Mouse (Mus musculus) adrenal gland, postnatal 36 days (tissue): Measurements from ENCODE around the gene Rrp1. TPM values are rescaled to one million over a fixed set of nuclear protein-coding genes. Genes with fewer than 3 reads are reported as not detected.
A peak's percentile ranks its signal among the peaks of the same experiment; 100 is the strongest.

Experiments
- DNase-seq, 2 experiments: peaks; one replicate each; pipeline ENCODE4 v3.0.0; 2021; ENCODE audit warnings: mixed read lengths in 1 of 2
- long read RNA-seq, 2 experiments: library from polyadenylated mRNA; stranded (forward); transcript quantifications; one replicate each; pipeline ENCODE4 v2.0.0; 2021; ENCODE audit warnings: borderline sequencing depth in 2 of 2
- total RNA-seq, 2 experiments: library from RNA; stranded (reverse); gene quantifications; 2 replicates each; pipeline ENCODE4 v1.2.3; 2021

The Rrp1 gene
- total RNA-seq, result 100 to 1,000 TPM; 243 to 258 TPM
- long read RNA-seq, experiment 1, partial matches to known transcripts, result 22 of 54 reads
- long read RNA-seq, experiment 1, other reads (novel, unspliced or antisense), result 32 of 54 reads
- long read RNA-seq, experiment 2, partial matches to known transcripts, result 7 of 11 reads
- long read RNA-seq, experiment 2, other reads (novel, unspliced or antisense), result 4 of 11 reads

DNA sequence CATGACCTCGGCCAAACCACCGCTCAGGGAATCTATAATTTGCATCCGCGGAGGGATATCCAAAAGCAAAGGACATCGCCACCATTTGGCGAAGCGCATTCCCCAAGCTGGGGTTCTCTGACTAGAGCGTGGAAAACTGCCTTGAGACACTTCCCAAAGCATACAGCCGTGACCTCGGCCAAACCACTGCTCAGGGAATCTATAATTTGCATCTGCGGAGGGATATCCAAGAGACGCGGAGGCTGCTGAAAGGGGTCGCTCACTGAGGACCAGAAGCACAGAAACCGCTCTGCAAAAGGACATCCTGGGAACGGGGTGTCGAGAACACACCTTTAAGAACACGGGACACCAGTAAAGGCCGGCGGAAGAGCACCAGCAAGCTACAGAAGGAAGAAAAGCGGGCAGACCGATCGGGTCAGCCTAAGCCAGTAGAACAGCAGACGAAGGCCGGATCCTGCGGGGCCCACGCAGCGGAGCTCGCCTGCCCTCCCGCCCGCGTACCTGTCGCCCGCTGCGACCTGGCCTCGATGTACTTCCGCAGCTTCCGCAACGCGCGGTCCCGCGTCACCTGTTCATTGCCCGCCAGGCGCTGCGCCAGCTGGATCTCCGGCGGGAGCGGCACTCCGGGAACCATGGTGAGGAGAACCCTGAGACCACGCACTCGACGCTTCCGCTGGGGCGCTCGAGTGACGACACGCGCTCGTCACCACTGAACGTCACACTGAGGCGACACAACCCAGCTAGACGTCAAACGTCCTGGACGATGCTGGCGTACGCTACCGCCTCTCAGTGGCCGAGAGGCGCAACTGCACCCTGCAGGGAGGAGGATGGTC, at the start of gene Rrp1:
TSS of gene Rrp1 (minus strand) at position 725 of the 833 bp plus-strand sequence.
- DNase-seq, result peak; percentile 92 to 94

DNA sequence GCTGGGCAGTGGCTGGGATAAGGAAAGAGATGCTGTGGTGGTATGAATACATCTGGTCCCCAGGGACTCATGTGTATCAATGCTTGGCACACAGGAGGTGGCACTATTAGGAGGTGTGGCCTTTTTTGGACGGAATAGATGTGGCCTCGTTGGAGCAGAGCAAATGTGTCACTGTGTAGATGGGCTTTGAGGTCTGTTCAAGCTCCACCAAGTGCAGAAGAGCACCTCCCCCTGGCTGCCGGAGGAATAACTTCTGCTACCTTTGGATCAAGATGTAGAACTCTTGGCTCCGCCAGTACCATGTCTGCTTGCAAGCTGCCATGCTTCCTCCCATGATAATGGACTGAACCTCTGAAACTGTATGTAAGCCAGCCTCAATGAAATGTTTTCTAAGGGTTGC, 48.9 kb upstream of the Rrp1 start:
- peak in 1 of 2 experiments; percentile 36 for DNase-seq

DNA sequence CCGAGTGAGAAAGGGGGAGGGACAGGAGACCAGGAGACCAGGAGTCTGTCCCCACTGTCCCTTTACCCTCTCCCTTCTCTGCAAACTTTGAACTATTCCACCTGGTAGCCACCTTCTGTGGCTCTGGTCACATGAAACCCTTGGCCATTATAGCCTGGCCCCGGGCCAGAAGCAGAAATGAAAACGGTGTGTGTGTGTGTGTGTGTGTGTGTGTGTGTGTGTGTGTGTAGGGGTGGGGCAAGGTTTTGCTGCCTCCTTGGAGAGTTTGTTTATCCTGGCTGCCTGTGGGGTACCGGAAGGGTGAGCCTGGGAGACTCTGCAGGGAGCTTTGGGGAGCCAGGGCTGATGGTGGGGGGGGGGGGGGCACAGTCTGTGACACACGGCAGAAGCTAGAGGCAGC, 47.6 kb upstream of the Rrp1 start:
- DNase-seq, result no peak

DNA sequence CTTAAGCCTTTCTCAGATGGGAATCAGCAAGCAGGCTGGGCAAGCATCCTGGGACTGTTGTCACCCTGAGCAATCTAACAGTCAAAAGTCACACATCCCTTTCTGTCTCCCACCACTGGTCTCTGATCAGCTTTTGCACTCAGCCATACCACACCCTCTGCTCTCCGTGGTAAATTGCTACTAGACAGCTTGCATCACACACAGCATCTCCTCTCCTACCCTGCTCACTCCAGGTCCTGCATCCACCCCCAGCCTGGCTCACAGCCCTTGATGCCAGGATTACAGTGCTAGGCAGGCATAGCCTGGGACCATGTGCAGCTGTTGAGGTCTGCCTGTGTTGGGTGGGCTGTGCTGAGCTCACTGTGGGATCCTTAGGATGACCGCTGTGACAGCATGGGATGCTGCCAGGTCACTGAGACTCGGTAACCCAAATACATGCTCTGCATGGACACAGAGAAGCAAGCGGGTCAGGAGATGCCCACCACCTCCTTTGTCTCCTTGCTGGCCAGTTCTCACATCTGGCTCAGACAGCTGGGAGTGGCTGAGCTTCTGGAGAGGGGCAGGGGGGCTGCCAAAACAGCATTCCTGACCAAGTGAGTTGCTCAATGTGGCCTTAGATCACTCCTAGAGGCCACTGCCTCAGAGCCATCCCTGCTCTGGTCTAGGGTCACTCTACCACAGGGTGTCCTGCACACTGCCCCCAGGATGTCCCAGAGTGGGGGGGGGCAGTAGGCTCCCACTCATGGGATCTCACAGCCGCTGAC, 45.7 kb upstream of the Rrp1 start:
- DNase-seq, result no peak

DNA sequence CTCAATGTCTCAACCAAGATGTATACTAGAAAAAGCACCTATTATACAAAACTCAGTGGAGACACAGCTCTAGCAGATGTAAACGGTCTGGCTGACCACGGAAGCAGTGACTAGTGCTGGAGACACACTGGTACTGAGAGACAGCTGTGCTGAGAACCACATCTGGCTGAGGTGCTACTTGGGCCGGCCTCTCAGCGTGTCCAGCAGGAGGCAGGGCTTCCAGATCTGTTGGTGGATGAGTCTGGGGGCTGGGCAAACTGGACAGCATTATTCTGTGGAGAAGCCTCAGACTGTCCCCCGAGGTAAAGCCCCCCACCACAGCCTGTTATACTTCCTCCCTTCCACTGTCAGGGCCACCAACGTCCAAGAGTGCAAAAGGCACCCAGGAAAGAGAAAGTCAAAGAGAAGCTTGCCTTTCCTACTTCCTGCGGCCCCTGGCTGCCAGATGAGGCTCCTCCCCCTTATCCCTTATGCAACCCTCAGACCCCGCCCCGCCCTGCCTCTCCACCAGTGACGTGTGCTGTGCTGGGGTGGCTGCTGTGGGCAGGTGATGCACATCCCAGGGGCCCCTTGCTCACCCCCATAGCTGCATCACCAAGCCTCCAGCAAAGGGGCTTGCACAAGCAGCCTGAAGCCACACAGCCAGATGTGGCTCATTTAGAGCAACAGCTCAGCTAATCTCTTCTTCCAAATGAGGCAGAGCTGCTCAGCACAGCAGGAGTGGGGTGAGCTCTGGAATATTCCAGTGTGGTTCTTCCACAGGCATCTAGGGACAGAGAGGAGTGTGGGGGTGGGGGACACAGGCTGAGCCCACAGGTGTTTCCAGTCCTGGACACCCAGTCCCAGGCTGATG, 44.9 kb upstream of the Rrp1 start:
- DNase-seq, result peak; percentile 60 to 71

DNA sequence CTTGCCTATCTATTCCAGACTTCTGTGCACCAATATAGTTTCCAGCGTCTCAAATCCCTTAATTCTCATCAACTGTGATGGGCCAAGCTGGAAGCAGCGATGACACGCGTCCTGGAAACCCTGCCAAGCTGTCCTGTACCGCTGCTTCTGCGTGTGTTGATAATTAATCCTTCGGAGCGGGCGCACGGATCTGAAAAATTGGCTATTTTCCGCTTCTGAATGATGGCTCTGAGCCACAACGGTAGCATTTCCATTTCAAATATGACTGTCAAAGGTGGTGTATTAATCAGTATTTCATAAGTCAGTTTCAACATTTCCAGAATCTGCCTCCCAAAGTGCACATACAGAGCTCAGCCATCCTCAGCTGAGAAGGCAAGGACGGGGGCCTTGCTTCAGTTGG, 43.9 kb upstream of the Rrp1 start:
- no peak for DNase-seq

DNA sequence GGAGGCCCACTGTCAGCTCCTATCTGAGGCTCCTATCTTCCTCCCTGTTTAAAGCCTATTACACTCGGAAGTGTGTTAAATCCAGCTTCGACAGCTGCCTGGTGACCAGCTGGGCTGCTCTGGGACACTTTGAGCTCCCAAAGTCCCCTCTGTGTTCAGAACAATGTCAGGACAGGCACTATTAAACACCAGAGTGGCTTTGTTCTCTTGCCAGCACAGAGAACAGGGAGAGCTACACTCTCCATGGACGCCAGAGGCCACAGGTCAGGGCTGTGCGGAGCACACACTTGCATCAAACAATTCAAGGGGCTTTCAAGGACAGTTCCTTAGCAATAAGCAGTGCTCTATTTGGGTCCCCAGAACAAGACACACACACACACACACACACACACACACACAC, 39.8 kb upstream of the Rrp1 start:
- peak; percentile 49 to 71 for DNase-seq

DNA sequence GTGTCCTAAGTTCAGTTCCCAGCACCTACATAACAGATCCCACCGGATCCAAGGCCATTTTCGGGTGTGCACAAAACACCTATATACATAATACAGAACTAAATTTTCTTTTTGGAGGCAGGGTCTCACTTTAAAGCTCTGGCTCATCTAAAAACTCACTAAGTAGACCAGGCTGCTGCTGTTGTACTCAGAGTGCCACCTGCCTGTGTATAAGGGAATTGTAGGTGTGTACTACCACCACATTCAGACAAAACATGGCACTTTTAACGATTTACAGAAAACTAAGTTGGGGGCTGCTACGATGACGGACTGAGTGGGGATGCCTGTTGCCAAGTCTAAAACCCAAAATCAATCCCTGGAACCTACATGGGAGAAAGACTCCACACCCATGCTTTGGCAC, 37.9 kb upstream of the Rrp1 start:
- DNase-seq, result no peak

DNA sequence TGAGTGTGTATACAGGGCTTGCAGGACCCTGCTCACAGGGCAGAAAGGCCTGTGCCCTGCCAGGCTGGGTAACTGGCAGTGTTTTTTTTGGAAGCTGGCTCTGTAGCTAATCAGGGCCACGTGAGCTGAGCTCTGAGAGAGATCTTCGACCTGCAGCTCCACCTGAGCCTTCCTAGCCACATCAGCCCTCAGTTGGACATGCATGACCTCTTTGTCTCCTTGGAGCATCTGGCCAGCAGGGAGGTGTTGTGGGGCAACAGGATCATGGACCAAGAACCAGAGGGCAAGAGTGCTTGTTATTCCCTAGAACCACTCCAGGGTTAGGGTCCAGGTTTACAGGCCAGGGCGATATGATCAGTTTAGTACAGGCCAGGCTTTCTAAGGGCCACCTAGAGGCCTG, 34.6 kb upstream of the Rrp1 start:
- DNase-seq, result no peak

DNA sequence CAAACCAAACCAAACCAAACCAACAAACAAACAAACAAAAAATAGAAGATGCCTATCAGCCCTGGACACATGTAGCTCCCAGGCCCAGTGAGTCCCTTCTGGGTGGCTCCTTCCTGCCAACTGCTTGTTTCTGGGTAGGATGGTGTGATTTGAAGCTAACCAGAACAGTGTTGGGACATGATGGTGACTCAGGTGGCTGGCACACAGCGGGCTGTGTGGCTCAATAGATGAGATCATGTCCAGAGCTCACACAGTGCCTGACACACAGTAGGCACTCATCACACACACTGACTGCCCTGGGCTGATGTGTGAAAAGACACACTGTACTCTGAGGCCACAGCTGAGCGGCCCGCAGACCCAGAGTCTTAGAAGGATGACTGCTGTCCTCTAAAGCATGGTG, 33.4 kb upstream of the Rrp1 start:
- DNase-seq, result peak in 1 of 2 experiments; percentile 40

DNA sequence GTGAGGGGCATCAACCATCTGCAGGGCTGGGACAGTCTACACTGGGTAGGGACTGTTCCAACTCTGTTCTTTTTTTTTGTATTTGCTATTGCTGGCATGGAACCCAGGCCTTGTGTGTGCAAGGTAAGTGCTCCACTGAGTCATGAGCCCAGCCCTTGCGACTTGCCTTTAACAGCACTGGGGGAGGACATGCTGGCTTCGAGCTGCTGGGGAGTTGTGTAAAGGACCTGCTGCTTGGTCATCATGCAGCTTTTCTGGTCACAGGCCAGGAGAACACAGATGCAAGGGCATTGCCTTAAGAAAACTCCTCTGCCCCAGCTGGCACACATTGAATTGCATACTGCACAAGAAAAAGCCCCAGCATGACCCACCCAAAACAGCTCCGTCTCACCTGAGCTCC, 29.4 kb upstream of the Rrp1 start:
- DNase-seq, result peak in 1 of 2 experiments; percentile 44

DNA sequence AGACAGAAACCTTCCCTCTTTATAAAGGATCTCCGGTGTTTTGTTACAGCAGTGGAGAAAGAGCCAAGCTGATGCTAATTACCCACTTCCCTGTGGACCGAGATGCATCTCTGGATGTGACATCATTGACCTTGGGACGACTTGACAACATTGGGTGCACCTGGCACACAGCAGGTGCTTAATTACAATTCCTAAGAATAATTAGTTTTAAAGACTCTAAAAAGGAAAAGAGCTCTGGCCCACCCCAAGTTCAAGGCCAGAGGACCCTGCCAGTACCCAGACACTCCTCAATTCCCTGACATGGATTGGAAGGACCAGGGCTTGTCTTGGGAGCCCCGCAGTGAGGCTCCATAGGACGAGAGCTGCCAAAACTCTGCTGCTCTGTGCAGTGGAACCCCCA, 28.8 kb upstream of the Rrp1 start:
- no peak for DNase-seq

DNA sequence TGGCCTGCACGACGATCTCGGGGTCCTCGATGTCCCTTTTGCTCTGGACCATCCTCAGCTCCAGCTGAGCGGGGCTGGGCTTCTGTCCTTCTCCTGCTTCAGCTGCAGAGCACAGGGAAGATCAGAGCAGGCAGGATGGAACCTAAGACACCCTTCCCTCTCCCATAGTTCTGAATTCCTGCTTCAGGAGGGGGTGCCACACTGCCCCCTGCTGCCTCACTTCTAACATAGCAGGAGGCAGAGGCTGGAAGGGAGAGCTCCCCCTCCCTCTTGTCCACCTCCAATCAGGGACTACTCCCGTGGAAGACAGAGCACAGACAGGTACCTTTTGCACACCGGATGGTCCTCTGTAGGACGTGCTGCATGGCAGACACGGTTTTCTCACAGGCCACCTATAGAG, 28.0 kb upstream of the Rrp1 start:
- DNase-seq, result peak in 1 of 2 experiments; percentile 47

DNA sequence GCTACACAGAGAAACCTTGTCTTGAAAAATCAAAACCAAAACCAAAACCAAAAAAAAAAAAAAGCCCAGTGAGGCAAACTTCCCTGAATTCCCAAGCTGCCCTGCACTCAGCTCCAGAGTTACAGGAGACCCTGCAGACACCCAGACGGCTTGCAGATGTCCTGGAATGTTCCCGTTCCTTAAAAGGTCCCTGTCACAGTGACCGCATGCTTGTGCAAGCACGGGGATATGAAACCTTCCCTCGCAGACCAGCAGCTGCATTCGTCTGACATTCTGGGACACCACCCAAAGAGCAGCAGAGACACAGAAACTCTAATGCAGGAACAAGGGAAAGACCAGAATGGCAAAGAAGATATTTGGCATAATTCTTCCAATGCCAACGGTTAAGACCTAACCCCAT, 27.1 kb upstream of the Rrp1 start:
- no peak for DNase-seq

DNA sequence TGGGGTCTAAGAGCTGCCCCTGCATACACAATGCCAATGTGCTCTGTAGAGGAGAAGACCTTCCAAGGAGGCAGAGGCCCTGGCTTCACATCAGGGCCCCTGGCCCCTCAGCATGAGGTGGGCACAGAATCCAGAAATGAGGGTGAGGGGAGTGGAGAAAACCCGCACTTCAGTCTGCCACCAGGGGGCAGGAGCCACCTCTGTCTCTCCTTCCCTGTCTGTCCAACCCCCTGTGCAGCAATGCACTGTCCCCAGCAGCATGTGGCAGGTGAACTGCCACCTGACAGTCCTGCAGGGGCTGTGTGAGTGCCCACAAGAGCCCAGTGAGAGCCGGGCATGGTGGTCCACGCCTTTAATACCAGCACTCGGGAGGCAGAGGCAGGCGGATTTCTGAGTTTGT, 26.7 kb upstream of the Rrp1 start:
- no peak for DNase-seq

DNA sequence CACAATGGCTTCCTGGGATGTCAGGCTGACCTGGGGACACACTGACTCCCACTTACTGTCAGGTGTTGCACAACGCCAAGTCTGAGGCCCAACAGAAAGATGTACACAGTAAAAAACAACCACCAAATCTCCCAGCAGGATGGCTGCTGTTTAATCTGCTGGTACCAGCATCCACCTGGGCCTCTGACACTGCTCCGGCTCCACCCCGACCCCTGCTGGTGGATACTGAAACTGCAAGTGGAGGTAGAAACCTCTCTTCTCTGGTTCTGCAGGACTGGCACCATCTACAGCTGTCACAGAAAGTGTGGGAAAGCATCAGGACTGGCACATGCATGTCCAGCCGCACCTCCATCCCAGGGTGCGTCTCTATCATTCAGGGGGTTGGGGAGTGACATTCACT, 25.3 kb upstream of the Rrp1 start:
- DNase-seq, result peak; percentile 85 to 90

DNA sequence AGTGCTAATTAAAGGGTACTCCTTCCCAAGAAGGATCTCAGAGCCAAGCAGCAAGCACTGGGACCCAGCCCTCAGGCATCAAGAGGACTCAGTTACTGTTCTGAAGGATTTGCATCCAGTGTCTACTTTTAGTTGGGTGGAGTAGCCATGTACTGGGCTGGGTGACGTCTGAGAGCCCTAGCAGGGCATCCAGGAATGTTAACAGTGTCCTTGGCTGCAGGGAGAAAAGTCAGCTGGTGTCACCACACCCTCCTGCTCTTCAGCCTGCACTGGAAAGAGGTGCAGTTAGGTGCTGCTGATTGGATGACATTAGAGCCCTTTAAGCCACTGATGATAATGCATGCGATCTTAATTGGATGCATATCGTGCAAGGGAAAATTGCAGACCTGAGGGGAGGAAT, 20.0 kb upstream of the Rrp1 start:
- DNase-seq, result no peak

DNA sequence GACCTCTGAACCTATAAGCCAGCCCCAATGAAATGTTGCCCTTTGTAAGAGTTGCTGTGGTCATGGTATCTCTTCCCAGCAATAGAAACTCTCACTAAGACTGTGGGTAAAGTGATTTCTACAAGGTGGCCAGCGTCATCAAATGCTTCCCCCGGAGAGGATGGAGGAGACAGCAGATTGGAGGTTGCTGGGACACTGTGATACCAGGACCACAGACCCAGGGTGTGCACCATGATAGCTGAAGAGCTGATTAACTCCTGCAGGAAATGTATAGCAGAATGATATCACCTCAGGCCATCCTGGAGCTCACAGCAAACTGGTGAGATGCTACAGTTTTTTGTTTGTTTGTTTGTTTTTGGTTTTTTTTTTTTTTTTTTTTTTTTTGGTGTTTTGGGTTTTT, 16.9 kb upstream of the Rrp1 start:
- DNase-seq, result no peak

DNA sequence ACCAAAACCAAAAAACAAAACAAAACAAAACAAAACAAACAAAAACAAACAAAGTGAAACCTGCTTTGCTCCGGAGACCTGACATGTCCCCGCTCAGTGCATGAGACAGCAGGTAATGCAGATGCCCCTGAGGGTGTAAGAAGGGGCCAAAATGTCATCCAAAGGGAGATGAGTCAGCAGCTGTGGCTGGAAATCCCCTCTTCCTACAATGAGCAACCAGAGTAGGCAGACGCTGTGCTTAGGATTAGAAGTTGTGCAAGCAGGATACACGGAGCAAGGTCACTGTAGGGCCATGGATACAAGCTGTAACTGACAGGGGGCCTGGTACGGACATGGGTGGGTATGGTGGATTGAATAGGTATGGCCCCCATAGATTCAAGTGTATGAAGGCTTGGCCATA, 16.3 kb upstream of the Rrp1 start:
- peak; percentile 30 to 44 for DNase-seq

DNA sequence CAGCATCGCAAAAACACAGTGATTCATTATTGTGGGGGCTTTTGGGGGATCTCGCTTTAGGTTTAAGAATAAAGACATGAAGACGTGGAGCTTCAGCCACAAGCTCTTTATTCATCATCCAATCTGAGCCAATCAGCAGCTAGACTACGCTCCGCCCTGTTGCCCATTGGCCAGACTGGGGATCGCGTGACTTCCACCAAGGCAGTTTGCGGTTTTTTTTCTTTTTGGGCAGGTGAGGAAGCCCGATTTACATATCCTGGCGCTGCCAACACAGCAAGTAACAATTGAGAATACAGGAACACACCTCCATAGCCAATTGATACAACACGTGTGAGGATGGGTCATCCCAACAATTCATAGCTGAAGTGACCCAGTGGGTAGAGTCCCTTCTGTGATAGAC, 15.2 kb upstream of the Rrp1 start:
- DNase-seq, result no peak

DNA sequence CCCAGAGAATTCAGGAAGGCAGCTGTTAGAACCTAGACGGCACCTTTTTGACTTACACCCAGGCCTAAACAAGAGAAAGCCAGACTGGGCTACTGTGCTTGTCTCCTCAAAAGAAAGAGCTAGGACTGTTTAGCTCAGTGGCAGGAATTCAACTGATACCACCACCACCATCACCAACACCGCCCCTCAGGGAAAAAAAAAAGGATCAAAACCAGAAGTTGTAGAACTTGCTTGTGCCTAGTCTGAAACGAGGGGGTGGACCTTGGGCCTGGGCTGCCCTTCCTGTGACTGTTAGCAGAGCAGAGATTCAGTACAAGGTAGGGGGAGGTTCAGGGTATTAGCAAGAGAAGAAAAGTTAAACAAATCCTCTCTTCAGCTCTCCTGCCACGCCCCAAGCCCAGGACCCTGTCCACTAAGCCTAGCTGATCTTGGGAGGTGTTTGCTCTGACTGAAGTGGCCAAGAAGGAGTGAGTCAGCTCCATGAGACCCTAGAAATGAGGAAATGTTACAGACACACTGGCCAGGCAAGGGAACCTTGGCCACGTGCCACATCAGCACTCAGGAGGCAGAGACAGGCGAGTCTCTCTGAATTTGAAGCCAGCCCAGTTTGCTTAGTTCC, 13.4 kb upstream of the Rrp1 start:
- peak; percentile 54 to 55 for DNase-seq
